Mouse (Mus musculus) thymus, postnatal 4 days (tissue): ENCODE results near the gene Csmd2.

ENCODE experiments used
- DNase-seq: peaks from one replicate; pipeline ENCODE4 v3.0.0; 2021

Gene Csmd2

GRCm38 (mm10) chr4:128427261-128428030, 439.8 kb downstream of the Csmd2 start:
- no peak for DNase-seq

DNA sequence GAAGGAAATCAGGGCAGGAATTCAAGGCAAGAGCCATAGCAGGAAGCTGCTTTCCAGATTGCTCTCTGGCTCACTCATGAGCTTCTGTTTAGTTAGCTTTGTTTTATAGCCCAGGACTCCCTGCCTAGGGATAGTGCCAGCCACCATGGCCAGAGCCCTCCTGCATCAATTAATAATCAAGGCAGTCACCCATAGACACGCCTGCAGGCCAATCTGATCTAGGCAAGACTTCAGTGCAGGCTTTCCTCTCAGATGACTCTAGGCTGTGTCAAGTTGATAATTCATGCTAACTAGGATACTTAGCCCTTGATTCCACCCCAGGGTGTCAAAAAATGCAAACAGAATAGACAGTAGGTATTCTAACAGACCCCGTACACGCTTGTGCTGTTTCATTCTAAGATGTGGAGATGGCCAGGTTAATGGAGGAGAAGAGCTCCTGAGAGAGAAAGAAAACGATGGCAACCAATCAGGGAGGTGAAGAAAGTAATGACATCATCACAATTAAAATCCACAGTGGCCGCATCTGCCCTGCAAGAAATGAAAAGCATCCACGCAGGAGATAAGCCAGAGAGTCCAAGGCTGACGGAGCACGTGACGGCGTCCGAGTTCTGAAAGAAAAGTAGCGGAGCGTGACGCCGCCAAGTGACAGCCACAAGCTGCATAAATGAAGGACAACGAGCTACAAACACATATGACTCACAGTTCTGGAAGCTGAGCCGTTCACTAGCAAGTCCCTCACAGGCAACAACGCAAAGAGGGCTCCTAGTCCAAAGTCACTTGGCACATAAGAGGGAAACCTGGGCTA, 440.8 kb downstream of the Csmd2 start:
- DNase-seq, result no peak

DNA sequence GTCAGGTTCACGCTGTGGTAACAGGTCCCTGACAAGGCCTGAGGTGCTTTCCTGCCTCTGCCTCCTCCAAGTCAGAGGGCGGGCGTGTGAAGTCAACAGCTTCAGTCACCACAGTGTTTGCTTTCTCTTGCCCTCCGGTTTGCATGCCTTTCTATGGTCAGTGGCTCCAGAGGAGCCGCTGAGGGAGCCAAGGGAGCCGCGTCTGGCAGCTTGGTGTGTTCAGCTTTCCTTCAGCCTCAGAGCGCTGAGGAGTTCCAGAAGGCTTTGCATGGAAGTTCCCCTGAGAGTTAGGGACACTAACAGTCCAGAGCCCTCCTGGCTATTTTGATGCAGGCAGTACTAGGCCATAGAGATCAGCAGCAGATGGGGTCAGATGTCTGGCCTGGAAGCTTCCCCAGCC, 441.9 kb downstream of the Csmd2 start:
- DNase-seq, result no peak

DNA sequence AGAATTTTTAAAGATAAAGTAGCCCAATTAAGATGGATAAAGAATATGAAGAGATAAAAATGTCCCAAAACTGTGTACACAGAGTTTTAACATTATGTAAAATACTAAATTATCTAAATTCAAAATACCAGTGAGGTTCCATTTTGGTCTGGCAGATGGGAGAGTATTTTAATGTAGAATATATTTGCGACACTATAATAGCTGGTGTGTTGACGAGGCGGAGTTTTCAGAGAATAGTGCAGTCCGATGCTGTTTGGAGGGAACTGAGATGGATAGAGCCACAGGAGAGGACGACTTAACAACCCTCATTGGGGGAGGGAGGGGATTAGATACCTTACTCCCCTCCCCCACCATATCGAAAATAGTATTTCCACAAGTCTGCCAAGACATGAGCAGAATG, 452.9 kb downstream of the Csmd2 start:
- DNase-seq, result no peak

GRCm38 (mm10) chr4:128441228-128441627, 453.6 kb downstream of the Csmd2 start:
- no peak for DNase-seq

- no peak for DNase-seq
These were observed 455.1 kb downstream of the Csmd2 start for GRCm38 (mm10) chr4:128442791-128443190.

DNA sequence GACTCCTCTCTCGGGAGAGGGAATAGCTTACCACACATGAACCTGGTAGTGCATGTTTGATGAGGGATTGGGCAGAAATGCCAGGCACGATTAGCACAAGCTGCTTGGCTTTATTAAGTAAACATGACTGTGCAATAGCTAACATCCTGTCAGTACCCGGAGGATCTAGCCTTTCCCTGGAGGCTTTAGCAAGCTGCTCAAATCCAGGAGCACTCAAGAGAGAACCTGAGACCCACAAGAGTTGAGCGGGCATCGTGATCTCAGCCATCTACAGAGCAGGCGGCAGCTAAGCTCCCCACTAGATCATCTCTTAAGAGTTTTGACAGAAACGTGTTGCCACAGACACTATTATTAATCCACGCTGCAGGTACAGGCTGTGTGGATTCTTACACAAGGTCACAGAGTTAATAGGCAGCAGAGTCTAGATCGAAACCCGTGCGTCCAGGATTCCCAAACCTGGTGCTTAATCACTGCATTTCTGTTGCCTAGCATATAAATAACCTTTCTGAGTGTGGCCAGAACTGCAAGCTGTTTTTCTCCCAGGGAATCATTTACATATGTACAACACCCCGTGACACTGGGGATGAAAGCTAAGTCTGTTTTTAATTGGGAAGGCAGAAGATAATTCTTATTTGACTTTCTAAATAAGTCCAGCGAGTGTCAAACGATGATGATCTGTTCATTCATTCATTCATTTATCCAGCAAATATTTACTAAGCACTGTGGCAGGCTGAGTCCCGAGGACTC, 458.0 kb downstream of the Csmd2 start:
- no peak for DNase-seq

DNA sequence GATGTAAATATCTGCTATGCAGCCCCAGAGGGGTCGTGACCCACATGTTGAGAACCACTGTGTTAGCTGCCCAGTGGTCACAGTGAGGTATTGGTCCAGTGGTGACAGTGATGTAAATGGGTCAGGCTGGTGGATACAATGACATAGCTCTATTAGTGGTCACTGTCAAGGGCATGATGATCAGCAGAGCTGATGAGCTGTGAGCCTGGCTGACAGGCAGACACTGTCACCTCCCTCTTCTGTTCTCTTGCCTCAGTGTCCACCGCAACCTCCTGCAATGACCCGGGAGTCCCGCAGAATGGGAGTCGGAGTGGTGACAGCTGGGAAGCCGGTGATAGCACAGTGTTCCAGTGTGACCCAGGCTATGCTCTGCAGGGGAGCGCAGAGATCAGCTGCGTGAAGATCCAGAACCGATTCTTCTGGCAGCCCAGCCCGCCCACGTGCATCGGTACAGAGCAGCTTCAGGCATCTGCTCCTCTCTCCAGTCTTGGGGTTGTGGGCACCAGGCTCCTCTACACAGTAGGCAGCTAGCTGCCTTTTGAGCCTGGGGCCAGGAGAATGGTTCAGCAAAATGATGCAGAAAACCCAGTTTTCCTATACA, 461.3 kb downstream of the Csmd2 start:
- no peak for DNase-seq

DNA sequence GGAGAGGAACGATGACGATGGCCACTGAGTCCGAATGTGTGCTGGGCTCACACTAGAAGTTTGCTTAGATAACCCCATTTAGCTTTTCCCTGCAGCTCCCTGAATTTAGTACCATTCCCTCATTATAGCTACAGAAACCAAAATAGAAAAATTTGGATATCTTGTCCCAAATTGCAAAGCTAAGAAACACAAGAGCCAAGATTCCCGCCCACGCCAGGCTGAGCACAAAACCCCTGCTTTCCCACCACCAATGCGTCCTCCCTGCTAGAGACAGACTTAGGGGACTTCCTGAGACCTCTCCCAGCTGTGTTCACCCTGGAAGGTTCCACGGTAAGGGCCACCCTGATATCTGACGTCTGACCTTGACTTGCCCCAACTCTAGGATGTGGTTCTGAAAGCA, 462.5 kb downstream of the Csmd2 start:
- DNase-seq, result no peak

- DNase-seq, result no peak
These were observed 463.3 kb downstream of the Csmd2 start for GRCm38 (mm10) chr4:128450974-128451373.

DNA sequence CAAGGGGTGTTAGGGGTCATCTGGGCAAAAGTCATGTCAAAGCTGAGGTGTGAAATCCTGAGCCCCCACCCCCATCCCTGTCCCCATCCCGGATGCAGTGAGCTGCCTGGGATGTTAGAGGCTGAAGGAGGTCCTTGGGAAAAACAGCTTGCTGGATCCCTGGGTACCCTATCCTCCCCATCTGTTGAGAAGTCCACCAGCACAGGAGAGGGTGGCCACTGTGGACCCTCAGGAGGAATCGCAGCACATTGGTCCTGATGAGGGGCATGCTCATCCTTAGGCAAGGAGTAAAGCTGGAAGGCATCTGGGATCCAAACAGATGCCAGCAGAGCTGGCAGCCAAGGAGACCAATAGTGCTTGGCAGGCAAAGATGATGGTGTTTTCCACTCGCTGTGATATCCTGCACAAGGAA, 463.7 kb downstream of the Csmd2 start:
- no peak for DNase-seq

DNA sequence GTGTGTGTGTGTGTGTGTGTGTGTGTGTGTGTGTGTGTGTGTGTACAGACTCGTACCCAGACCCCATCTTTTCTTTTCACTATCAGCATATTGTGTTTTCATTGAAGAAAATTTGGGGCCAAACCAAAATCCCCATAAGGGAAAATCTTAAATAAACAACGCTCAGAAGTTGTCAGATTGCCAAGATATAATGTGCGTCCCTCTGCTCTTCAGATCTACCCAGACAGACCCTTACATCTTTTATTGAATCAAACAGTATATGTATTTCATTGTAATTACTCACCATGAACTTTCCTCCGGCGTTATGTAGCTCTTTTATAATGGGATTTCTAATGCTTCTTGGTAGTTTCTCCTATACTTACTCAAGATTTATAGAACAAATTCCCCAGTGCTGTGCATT, 479.1 kb downstream of the Csmd2 start:
- DNase-seq, result no peak

DNA sequence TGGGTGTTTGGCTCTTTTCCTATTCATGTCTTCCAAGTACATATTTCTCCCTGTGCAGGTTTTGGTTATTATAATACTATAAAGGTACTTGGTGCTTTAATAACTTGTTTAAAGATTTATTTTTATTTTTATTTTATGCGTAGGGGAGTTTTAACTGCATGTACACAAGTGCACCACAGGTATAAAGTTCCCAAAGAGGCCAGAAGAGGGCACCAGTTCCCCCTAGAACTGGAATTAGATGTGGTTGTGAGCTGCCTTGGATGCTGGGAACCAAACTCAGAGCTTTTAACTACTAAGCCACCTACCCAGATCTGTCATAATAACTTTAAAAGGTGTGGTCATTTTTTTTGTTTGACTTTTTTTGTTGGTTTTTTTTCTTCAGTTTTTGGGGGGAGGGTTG, 480.4 kb downstream of the Csmd2 start:
- DNase-seq, result no peak

- DNase-seq, result no peak
These were observed 488.6 kb downstream of the Csmd2 start for GRCm38 (mm10) chr4:128476249-128476648.

- no peak for DNase-seq
These were observed 496.2 kb downstream of the Csmd2 start for GRCm38 (mm10) chr4:128483891-128484290.

GRCm38 (mm10) chr4:128484679-128485078, 497.0 kb downstream of the Csmd2 start:
- DNase-seq, result no peak

DNA sequence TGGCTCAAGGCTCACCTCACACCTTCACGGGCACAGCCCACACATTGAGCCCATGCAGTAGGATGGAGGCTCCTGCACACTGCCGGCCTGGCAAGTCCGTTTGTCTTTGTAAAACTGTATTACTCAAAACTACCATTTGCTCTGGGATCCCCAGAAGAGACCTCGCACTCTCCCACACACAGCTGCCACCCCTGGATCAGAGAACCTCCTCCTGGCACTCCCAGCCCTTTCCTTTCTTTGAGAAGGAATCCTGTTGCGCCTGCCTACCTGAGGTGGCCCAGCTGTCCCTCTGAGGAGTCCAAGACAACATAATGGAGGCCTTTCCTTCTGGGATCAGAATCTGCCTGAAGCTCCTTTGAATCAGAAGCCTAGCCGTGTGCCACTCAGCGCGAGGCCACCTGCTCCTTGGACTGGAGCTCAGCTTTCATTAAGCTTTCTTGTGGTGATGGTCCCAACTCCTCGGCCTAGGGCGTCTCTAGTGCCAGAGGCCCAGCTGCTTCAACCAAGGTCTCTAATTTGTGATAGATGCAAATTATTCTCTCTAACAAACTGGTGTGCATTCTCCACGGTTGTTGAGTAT, 502.0 kb downstream of the Csmd2 start:
- DNase-seq, result no peak

DNA sequence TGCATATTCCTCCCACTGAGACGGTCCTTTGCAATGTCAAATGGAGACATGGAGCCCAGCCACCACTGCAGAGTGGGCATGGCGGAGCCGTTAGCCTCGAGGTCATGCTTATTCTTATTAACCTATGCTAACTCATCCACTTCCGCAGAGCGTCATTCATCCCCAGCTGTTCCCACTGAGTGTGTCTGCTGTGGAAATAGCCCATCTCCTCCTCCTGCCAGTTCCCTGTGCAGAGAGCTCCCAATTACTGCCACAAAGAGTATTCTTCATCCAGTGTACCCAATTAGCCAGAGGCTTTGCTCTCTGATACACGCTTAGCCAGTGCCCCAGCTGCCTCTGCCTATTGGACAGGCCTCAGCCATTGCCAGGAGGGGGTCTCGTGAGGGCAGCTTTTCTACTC, 504.4 kb downstream of the Csmd2 start:
- no peak for DNase-seq

DNA sequence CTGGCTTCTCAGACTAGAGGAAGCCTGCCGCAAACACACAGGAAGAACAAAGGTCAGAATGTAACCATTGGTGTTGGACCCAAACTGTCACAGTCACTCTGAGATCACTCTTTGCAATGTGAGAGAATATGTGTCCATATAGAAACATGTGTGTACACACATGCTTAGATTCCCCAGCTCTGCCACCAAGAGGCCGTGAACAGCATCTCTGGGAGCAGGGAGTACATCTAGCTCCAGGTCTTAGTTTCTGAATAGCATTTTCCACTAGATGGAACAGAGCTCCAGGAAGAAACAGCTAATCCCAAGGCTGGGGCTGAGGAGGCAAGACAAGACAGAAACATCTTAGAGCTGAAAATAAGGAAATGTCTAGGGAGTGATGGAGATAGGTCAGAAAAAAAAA, 512.3 kb downstream of the Csmd2 start:
- no peak for DNase-seq

DNA sequence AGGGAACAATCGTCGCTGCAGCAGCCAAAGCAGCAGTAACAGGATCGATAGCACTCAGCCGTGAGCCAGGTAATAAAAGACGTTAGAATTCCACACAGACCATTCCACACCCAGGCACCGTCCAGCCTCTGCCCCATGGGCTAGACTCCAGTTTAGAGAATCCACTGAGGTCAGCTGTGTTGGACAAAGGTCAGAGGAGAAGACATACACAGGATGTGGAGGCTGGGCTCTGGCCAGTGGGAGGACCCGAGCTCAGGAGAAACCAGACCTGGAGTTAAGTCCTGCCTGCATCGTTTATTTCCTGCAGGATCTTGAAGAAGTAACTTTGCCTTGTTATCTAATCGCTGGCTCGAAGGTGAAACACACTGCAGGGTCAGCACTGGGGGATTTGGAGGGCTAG, 519.2 kb downstream of the Csmd2 start:
- no peak for DNase-seq

DNA sequence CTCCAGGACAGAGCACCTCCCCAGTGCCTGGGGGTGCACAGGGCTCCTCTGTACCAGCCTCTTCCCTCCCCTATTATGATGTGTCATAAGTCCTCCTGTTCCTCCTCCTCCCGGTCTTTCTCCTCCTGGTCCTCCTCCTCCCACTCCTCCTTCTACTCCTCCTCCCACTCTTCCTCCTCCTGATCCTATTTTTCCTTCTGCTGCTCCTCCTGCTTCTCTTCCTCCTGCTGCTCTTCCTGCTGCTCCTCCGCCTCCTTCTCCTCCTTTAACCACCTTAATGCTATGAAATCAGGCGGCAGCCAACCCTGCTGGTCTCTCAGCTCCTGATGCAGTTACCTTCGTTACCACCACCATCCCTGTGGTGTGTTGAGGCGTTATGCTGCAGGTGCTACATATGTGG, 522.2 kb downstream of the Csmd2 start:
- no peak for DNase-seq

- no peak for DNase-seq
These were observed 526.8 kb downstream of the Csmd2 start for GRCm38 (mm10) chr4:128514496-128514895.

DNA sequence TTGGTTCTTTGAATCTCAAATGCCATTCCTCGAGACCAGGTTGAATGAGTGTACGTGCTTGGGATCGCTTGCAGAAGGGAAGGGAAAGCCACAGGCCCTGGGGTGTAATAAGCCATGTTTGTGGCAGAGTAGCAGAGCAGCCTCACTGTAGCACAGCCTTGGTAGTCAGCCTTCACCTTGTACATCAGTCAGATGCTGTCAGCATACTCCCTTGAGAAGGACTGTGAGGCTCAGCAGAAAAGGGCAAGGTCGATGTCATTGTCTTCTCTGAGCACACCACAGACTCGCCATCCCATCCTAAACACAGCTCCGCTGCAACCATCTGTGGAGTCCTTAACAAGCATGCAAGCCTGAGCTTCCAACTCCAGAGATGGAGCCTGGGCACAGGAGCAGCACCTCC, 533.6 kb downstream of the Csmd2 start:
- DNase-seq, result no peak
